Mouse (Mus musculus) neural tube, embryonic 11.5 days (tissue): ENCODE data around the gene Efcab6. TPM values are rescaled to one million over a fixed set of nuclear protein-coding genes. Genes with fewer than 3 reads are reported as not detected.

Experiments used
- ATAC-seq: fragments of 200-750 bp; cut with Nextera tagmentation; 2 replicates; pipeline ENCODE4 v1.8.0; 2017; ENCODE audit warnings: moderate number of reproducible peaks, mild to moderate bottlenecking, moderate TSS enrichment, moderate library complexity; ENCODE audit not compliant: insufficient read depth, low FRiP score, low TSS enrichment
- DNase-seq: peaks from one replicate; pipeline ENCODE4 v3.0.0-alpha.2; 2015; ENCODE audit warnings: low spot score
- H3K27ac ChIP-seq: fragments of 300-500 bp; sonication (generic); 2 replicates; pipeline ENCODE4 v1.5.1; 2014; ENCODE audit warnings: low read depth, mild to moderate bottlenecking, low read length
- H3K27me3 ChIP-seq: fragments of 300-500 bp; sonication (generic); 2 replicates; pipeline ENCODE4 v1.6.1; 2014; ENCODE audit warnings: mild to moderate bottlenecking, low read length, mixed read lengths; ENCODE audit not compliant: control insufficient read depth, insufficient read depth
- H3K36me3 ChIP-seq: fragments of 300-500 bp; sonication (generic); 2 replicates; pipeline ENCODE4 v1.6.1; 2014; ENCODE audit warnings: mild to moderate bottlenecking, low read length, moderate library complexity, mixed read lengths; ENCODE audit not compliant: control insufficient read depth, insufficient read depth
- H3K4me1 ChIP-seq: fragments of 300-500 bp; sonication (generic); 2 replicates; pipeline ENCODE4 v1.6.1; 2014; ENCODE audit warnings: low read length, mixed read lengths; ENCODE audit not compliant: control insufficient read depth, insufficient read depth
- H3K4me2 ChIP-seq: fragments of 300-500 bp; sonication (generic); 2 replicates; pipeline ENCODE4 v1.6.1; 2014; ENCODE audit warnings: low read depth, mild to moderate bottlenecking, moderate library complexity
- H3K4me3 ChIP-seq: fragments of 300-500 bp; sonication (generic); 2 replicates; pipeline ENCODE4 v1.5.1; 2014; ENCODE audit warnings: low read depth, low read length
- H3K9ac ChIP-seq: fragments of 300-500 bp; sonication (generic); 2 replicates; pipeline ENCODE4 v1.6.1; 2014; ENCODE audit warnings: mild to moderate bottlenecking, low read length
- H3K9me3 ChIP-seq: fragments of 300-500 bp; sonication (generic); 2 replicates; pipeline ENCODE4 v1.6.1; 2016; ENCODE audit warnings: low read length; ENCODE audit not compliant: control insufficient read depth
- WGBS: fragments of 180-500 bp; shearing (Covaris S2); extraction: QIAGEN DNeasy Blood & Tissue Kit; methylation state at CpG from one replicate; pipeline ENCODE4 v1.1.7; 2014; 5-methylcytosine and 5-hydroxymethylcytosine counted together
- polyA plus RNA-seq: library from polyadenylated mRNA; unstranded; fragments of >200 nt; fragmentation: Nextera tagmentation; extraction: Ambion mirVana; gene quantifications from 2 replicates; pipeline ENCODE4 v1.2.1, GENCODE M21; 2014

The Efcab6 gene
- polyA plus RNA-seq, 1 experiment from 2014 or later, result 0.41 TPM

GRCm38 (mm10) chr15:84052390-84052789 is 12.8 kb downstream of the Efcab6 start:
- H3K27ac ChIP-seq, result no peak overlapping the region
- H3K27me3 ChIP-seq, result no peaks in the 10 kb centered on the region
- H3K36me3 ChIP-seq, result no peaks in the 10 kb centered on the region
- H3K4me1 ChIP-seq, result no peaks in the 10 kb centered on the region
- DNase-seq, result no peak
- no peak overlapping the region for H3K4me2 ChIP-seq
- no peak overlapping the region for H3K9ac ChIP-seq
- H3K9me3 ChIP-seq, result no peaks in the 10 kb centered on the region
- WGBS, result 79% methylated on average over 9 of the region's 9 CpGs
- ATAC-seq, result no peak
- no peak overlapping the region for H3K4me3 ChIP-seq

GRCm38 (mm10) chr15:84049570-84049969 is 15.6 kb downstream of the Efcab6 start:
- H3K4me3 ChIP-seq, result no peak overlapping the region
- H3K4me1 ChIP-seq, result no peaks in the 10 kb centered on the region
- ATAC-seq (no peak), DNase-seq (no peak)
- H3K9ac ChIP-seq, result no peak overlapping the region
- H3K27ac ChIP-seq, result no peak overlapping the region
- H3K4me2 ChIP-seq, result no peak overlapping the region
- H3K27me3 ChIP-seq, result no peaks in the 10 kb centered on the region
- H3K9me3 ChIP-seq, result no peaks in the 10 kb centered on the region
- H3K36me3 ChIP-seq, result no peaks in the 10 kb centered on the region
- 41% methylated on average over 7 of the region's 7 CpGs for WGBS

GRCm38 (mm10) chr15:84045562-84045961 is 19.6 kb downstream of the Efcab6 start:
- H3K36me3 ChIP-seq, result no peaks in the 10 kb centered on the region
- H3K4me3 ChIP-seq, result no peak overlapping the region
- H3K4me2 ChIP-seq, result no peak overlapping the region
- ATAC-seq (no peak), DNase-seq (no peak)
- H3K27me3 ChIP-seq, result no peaks in the 10 kb centered on the region
- WGBS, result 90% methylated on average over 6 of the region's 6 CpGs
- H3K9ac ChIP-seq, result no peak overlapping the region
- no peaks in the 10 kb centered on the region for H3K4me1 ChIP-seq
- H3K27ac ChIP-seq, result no peak overlapping the region
- H3K9me3 ChIP-seq, result no peaks in the 10 kb centered on the region

GRCm38 (mm10) chr15:84037067-84037466 is 28.1 kb downstream of the Efcab6 start:
- Histone ChIP-seq H3K9ac (no peak overlapping the region), H3K4me2 (no peak overlapping the region), H3K4me1 (no peaks in the 10 kb centered on the region), H3K27ac (no peak overlapping the region), H3K36me3 (no peaks in the 10 kb centered on the region), H3K4me3 (no peak overlapping the region), H3K27me3 (no peaks in the 10 kb centered on the region), H3K9me3 (no peaks in the 10 kb centered on the region)
- ATAC-seq (no peak), DNase-seq (no peak)
- 91% methylated on average over 5 of the region's 5 CpGs for WGBS

- Histone ChIP-seq H3K9ac (no peak overlapping the region), H3K36me3 (no peaks in the 10 kb centered on the region), H3K27ac (no peak overlapping the region), H3K27me3 (no peaks in the 10 kb centered on the region), H3K4me3 (no peak overlapping the region), H3K9me3 (no peaks in the 10 kb centered on the region), H3K4me1 (no peaks in the 10 kb centered on the region), H3K4me2 (no peak overlapping the region)
- 74% methylated on average over 8 of the region's 8 CpGs for WGBS
- ATAC-seq, result no peak
- no peak for DNase-seq
Measured at GRCm38 (mm10) chr15:84025651-84026050, 39.5 kb downstream of the Efcab6 start.

- no peak for DNase-seq
- Histone ChIP-seq H3K36me3 (no peaks in the 10 kb centered on the region), H3K4me3 (no peak overlapping the region), H3K9me3 (no peaks in the 10 kb centered on the region), H3K4me2 (no peak overlapping the region), H3K27me3 (no peaks in the 10 kb centered on the region), H3K27ac (no peak overlapping the region), H3K9ac (no peak overlapping the region), H3K4me1 (no peaks in the 10 kb centered on the region)
- 82% methylated on average over 6 of the region's 6 CpGs for WGBS
- ATAC-seq, result no peak
Measured at GRCm38 (mm10) chr15:84024851-84025250, 40.3 kb downstream of the Efcab6 start.

GRCm38 (mm10) chr15:84009366-84010083 is 55.7 kb downstream of the Efcab6 start:
- no peak overlapping the region for H3K27ac ChIP-seq
- H3K9ac ChIP-seq, result no peak overlapping the region
- no peaks in the 10 kb centered on the region for H3K9me3 ChIP-seq
- no peak overlapping the region for H3K4me3 ChIP-seq
- H3K4me1 ChIP-seq, result no peaks in the 10 kb centered on the region
- WGBS, result 61% methylated on average over 17 of the region's 17 CpGs
- H3K27me3 ChIP-seq, result no peaks in the 10 kb centered on the region
- DNase-seq, result peak; percentile 35
- ATAC-seq, result no peak
- H3K4me2 ChIP-seq, result no peak overlapping the region
- H3K36me3 ChIP-seq, result no peaks in the 10 kb centered on the region

GRCm38 (mm10) chr15:84004306-84004705 is 60.9 kb downstream of the Efcab6 start:
- H3K36me3 ChIP-seq, result no peaks in the 10 kb centered on the region
- H3K4me3 ChIP-seq, result no peak overlapping the region
- no peaks in the 10 kb centered on the region for H3K4me1 ChIP-seq
- no peak overlapping the region for H3K27ac ChIP-seq
- ATAC-seq (no peak), DNase-seq (no peak)
- no peaks in the 10 kb centered on the region for H3K9me3 ChIP-seq
- H3K4me2 ChIP-seq, result no peak overlapping the region
- WGBS, result 92% methylated on average over 14 of the region's 14 CpGs
- H3K27me3 ChIP-seq, result no peaks in the 10 kb centered on the region
- H3K9ac ChIP-seq, result no peak overlapping the region

- Histone ChIP-seq H3K4me3 (no peak overlapping the region), H3K9me3 (no peaks in the 10 kb centered on the region), H3K4me2 (no peak overlapping the region), H3K9ac (no peak overlapping the region), H3K27ac (no peak overlapping the region), H3K36me3 (no peaks in the 10 kb centered on the region), H3K27me3 (no peaks in the 10 kb centered on the region), H3K4me1 (no peaks in the 10 kb centered on the region)
- no peak for DNase-seq
- WGBS, result 85% methylated on average over 3 of the region's 3 CpGs
- no peak for ATAC-seq
Measured at GRCm38 (mm10) chr15:83999071-83999470, 66.1 kb downstream of the Efcab6 start.
